Mouse (Mus musculus) bone marrow, adult 2 months (tissue): ENCODE data around the gene Sipa1l2.

Experiments
- CTCF ChIP-seq: fragments of 200-500 bp; IDR thresholded peaks from 2 replicates; pipeline ENCODE4 v1.5.1; 2011; ENCODE audit warnings: low read length, control low read depth; ENCODE audit not compliant: control insufficient read depth, insufficient read depth
- POLR2A ChIP-seq: fragments of 200-500 bp; IDR thresholded peaks from 2 replicates; pipeline ENCODE4 v1.6.1; 2011; ENCODE audit warnings: low read depth, mild to moderate bottlenecking, control low read depth, low read length, borderline replicate concordance; ENCODE audit not compliant: control insufficient read depth

GRCm38 (mm10) chr8:125377704-125378103 is 191.9 kb downstream of the Sipa1l2 start:
- TF ChIP-seq CTCF (no peak), POLR2A (no peak)
